Mouse (Mus musculus): ENCODE results near the gene Sec22a. TPM values are rescaled to one million over a fixed set of nuclear protein-coding genes. Genes with fewer than 3 reads are reported as not detected.

The Sec22a gene
- total RNA-seq (2023), result 12.8 TPM

GRCm38 (mm10) chr16:35363150-35364062 lies at the start of gene Sec22a:
TSS of gene Sec22a (minus strand) at chr16:35363918.

Other genes with a start within 250 kb of the Sec22a start
- gene Adcy5, start 209.0 kb downstream of the Sec22a start, total RNA-seq (2023), result not detected
- gene Pdia5, start 127.0 kb upstream of the Sec22a start, total RNA-seq (2023), result not detected
- not detected for gene Sema5b, start 177.2 kb upstream of the Sec22a start, total RNA-seq (2023)

All from CD8-positive naive resting alpha-beta T cell, adult 57 days (primary cell).